Mouse (Mus musculus) adrenal gland, adult (tissue): ENCODE measurements at regions not wholly inside any gene's neighbourhood (a gene's known extent, or its start where the extent isn't known, plus 50 kb on each side); places are given as distances from the start of the nearest gene placed in this dataset.

ENCODE experiments used
- DNase-seq, 2 experiments: peaks; one replicate each; pipeline ENCODE4 v3.0.0; 2022 to 2023; ENCODE audit warnings: low spot score in 1 of 2; ENCODE audit not compliant: inconsistent age in 2 of 2

DNA sequence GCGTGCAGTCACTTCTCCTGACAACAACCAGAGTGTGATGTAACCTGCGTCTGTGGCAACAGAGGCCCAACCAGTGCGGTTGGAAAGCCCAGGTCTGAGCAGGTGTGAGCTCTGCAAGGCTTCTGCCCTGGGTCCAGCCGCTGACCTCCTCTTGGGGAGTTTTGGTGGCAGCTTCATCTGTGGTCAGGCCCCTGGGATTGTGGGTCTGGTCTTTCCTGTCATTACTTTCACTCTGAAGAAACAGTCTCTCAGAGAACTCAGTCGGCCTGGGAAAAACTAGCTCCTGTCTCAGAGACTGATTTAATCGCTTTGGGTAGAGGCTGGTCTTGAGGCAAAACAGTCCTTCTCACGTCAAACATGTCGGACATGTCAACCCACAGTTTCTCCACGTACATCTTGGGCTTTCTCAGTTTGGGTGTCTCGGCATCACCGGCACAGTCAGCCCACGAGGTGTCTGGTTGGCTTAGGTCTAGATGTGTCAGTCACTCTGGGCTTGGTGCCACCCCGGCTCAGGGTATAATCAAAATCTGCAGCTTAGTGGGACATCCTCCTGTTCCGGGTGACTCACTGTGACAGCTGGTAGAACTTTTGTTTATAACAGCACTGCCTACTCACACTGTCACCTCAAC is 195.0 kb upstream of the Cxcr4 start:
- DNase-seq, result no peak

DNA sequence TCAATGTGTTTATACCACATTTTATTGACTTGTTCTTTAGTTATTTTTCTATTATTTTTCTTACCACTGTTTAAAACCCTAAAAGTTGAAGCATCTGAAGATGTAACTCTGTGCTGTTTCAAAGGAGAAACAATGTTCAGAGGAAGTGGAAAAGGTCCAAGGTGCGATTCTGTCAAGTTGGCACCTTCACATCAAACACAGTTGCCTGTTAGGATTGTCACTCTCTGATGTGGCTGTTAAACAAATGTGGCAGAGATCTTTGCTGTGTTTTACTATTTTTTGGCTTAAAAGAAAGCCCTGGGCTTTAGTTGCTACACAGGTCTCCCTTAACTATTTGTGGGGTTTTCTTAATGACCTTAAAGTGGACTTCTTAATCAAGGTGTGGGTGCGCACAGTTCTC is 190.2 kb upstream of the Cxcr4 start:
- DNase-seq, result no peak

DNA sequence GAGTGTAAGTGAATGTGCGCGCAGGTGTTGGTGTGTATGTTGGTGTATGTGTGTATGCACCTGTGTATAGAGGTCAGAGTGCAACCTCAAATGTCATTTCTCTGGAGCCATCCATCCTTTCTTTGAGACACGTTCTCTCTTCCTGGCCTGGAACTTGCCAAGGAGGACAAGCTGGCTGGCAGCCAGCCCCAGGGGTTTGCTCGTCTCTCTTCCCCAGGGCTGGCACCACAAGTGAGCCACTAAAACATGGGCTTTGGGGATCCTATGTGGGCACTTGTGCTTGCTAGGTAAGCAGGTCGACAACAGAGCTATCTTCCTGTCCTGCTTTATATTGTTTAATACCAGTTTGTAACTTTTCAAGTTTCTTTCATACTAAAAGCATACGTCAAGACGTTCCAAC is 189.8 kb upstream of the Cxcr4 start:
- no peak for DNase-seq

DNA sequence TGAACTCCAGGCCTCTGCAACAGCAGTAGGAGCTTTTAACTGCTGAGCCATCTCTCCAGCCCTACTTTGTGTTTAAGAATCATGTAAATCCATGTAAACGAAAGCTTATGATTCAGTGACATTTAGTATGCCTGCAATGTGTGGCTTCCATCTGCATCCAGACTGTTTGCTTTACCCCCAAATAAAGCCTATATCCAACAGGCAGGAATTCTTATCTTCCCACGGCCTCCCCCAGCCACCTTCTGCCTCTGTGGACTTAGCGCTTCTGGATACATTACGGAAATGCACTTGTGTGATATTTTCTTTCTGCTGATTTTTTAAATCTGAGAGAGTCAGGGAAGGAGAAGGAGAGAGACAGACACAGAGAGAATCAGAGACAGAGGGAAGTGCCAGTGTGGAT is 189.2 kb upstream of the Cxcr4 start:
- no peak for DNase-seq

DNA sequence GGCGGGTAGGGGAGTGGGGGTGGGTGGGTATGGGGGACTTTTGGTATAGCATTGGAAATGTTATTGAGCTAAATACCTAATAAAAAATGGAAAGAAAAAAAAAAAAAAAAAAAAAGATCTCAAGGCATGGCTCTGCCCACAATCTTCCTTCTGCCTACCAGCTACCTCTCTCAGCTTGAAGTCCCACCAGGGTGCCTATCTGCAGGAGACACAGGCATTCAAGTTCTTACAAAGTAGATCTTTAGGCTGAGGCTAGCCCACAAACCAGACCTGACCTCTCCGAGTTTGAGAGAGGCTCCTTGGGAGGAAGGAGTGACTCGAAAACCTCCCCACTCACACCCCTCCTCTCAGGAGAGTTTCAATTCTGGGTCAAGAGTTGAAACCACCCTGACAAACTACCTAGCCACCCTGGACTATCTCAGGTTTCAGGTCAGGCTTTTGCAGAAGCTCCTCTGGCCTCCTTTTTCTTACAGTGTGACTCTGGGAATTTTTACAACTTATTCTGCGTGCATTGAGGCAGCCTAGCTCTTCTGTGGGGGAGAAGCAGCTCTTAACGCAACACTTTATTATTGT is 187.6 kb upstream of the Cxcr4 start:
- no peak for DNase-seq

DNA sequence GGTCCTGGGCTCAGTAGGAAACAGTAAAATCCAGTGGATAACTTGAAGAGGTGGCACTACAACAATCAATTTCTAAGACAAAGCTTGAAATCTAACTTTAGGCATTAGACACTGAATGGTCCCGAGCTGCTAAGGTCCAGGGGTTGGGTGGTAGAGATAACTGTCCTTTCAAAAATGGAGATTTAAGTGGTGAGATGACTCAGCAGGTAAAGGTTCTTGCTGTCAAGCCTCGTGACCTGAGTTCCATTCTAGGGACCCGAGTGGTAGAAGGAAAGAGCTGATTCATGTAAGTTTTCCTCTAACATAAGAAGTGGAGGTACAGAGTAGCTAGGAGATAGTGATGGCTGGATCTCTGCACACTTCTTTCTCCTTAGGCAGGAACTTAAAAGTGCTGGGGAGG is 180.3 kb upstream of the Cxcr4 start:
- DNase-seq, result no peak

DNA sequence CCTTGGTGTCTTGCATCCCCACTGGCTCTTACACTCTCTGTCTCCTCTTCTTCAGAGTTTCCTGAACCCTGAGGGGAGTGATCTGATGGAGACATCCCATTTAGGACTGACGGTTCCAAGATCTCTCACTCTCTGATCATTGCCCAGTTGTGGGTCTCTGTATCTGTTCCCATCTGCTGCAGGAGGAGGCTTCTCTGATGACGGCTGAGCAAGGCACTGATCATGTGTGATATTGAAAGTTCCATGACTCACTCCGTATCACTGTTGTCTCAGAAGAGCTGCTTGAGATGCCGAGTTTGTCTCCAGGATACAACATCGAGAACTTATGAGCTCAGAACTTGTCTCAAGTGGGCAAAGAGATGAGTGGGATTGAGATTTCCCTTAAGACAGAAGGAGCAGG is 178.7 kb upstream of the Cxcr4 start:
- DNase-seq, result no peak

DNA sequence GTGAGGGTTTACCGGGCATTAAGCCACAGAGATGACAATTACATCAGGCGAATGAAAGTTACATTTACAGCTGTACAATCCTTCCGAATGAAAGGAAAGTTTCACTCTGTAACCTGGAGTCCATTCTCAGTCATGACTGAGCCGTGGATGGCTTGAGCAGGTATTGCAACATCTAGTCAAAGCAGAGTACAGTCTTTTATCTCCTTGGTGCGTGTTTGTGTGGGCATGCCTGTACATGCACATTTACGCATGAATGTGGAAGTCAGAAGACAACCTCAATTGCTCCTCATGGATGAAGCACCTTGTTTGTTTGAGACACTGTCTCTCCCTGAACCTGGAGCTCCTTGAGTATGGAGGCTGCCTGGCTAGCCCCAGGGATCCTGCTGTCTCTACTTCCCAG is 175.9 kb upstream of the Cxcr4 start:
- no peak for DNase-seq

DNA sequence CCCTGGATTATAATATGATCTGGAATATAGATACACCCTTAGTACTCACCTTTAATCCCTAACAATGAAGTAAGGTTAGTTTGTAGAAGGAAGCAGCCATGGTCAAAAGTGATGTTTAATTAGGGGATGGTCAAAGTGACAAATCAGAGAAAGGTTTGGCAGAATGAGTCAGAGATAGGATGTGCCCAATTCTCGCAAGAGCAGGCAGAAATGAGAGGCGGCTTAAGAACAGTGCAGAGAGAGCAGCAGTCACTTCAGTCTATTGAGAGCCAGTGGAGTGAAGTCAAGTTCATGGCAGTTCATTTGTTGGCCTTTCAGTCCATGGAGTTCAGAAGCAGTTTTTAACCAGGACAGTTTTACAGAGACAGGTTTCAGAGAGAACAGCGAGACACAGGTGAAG is 175.3 kb upstream of the Cxcr4 start:
- no peak for DNase-seq

DNA sequence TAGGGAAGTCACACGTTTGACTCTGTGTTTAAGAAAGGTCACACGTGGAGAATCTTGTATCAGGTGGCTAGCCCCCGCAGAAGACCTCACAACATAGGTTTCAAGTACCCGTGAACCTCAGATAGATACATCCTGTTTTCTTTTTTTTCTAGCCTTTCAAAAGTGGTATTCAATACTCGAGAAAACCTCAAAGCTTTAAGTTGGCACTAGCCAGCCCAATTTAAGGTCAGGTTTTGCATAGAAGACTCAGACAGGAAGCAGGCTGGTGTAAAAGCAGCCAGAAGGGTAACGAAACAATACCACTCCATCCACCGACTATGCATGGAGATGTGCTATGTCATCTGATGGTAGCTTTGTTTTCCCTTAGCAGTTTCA is 174.8 kb upstream of the Cxcr4 start:
- no peak for DNase-seq

DNA sequence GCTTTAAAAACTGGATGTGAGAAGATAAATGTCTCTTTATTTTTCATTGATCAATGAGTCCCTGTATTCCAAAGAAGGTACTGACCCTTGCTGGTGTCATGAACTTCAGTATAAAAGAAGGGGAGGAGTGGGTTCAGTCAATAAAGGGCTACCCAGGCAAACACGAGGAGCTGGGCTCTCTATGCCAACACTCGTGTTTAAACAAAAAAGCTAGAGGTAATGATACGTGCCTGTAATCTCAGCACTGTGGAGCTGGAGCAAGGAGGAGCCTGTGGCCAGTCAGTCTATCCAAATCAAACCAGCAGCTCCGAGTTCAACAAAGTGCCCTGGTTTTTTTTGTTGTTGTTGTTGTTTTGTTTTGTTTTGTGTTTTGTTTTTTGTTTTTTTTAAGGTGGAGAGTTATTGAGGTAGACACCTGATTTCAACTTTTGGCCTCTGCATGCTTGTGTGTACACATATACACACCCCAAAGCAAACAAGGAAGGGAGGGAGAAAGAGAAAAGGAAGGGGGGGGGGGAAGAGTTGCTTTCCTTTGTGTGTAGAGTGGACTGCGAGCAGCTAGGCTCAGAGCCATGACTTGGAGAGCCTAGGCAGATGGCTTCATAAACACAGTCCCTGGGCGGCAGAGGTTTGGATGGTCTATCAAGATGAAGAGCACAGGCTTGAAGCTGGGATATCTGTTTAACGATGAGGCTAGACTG is 174.2 kb upstream of the Cxcr4 start:
- DNase-seq, result no peak

DNA sequence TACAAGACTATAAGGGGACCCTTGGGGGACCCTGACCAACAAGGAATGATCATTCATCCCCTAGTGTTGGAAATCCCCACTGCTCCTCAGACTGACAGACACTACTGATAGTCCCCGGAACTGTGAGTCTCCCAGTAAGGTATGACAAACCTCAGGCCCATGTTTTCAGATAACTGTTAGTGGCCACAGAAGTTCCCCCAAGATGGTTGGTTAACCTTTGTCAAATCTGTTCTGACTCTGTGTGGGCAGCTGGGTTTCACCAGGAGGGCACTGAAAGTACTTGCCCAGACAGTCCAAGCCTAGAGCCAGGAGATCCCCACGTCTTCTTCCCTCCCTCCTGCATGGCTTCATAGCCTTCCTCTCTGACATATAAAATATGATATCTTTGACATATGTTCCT is 173.5 kb upstream of the Cxcr4 start:
- no peak for DNase-seq

DNA sequence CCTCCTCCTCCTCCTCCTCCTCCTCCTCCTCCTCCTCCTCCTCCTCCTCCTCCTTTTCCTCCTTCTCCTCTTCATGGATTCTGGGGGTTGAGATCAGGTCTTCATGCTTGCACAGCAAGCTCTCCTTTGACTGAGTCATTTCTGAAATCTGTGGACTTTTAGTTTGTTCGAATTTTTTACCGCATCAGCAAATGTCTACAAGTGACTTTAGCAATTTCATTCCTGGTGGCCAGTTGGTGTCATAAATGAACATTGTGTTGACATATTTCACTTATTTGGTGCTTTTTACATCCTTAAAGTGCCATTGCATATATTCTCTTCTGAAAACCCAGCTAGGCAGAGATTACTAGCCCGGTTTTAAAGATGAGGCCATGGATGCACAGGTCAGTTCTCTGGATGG is 173.0 kb upstream of the Cxcr4 start:
- no peak for DNase-seq

DNA sequence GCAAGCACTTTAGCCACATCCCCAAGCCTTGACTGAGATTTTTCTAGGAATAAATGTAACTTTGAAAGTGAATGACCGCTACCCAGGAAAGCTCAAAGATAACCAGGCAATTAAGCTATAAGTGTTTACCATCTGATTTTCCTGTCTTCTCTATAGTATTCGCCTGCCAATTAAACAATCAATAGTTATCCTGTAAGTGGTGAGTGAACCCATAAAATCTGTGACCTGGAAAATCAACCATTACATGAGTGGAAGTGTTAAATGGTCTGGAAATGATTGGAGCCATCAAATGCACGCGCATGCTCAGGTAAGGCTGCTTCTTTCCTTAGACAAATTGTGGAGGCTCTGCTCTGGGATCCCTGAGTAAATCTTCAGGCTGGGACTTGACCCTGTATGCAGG is 170.8 kb upstream of the Cxcr4 start:
- no peak for DNase-seq

DNA sequence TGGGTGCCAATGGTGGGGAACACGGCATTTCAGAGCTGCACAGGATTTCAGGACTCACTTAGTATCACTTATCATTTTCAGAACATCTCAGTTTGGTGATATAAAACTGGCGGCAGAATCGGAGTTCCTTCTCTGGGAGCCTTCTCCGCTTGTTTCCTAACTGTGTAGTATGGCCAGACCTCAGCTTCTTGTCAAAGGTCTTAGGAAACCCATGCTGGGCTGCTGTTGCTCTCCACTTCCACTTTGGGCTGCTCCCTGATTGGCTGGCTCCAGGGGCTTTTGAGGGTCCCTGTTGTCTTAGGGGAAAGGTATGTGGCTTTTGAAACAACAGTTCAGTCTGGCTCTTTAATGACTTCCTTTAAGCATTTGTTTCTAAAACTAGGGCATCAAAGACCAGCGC is 170.0 kb upstream of the Cxcr4 start:
- no peak for DNase-seq

DNA sequence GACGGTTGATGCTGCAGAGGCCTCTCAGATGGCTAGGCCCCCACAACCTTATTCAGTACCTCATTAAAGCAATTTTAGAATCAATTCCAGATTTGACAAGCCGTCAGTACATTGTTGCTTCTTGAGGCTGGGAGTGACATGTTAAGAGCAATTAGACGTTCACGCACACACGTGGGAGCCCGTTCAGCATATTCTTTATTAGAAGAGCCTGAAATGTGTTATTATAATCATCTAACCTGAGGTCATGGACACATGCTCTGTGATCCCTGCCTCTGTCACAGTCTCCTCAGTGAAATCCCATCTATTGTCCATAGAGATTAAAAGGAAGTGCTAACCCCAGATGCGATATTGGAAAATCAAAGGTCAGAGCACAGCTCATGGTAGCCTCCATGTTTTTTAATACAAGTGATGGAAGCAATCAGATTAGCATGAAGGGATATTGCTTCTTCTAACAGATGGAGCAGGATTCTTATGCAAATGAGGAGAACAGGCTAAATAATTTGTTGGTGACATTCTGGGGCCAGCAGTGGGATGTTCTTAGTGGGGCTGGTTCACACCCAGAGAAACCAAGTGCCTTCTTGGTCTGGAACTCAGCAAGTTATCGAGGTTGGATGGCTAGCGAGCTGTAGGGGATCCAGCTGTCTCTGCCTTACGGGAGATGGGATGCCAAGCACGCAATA is 166.8 kb upstream of the Cxcr4 start:
- no peak for DNase-seq

DNA sequence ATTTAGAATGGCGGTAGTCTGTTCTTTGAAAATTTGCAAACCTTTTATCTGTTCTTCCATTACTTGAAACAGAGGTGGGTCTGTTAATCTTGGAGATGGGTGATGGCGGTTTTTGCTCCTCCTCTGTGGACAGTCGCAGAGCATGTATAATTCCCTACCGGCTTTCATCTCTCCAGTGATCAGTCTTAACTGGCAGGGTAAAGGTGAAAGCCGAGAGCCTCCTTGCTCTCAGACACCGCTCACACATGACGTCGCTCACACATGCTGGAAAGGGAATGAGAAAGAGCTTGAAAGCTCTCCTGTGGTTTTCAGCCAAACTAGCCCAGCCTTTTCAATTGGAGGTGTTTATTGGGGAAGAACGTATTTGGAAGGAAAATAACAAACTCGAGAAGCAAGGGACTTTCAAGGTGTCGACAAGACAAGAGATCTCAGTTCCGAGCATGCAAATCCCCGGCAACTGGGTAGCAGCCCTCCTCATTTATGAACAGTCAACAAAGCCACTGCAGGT is 166.3 kb upstream of the Cxcr4 start:
- DNase-seq, result no peak

DNA sequence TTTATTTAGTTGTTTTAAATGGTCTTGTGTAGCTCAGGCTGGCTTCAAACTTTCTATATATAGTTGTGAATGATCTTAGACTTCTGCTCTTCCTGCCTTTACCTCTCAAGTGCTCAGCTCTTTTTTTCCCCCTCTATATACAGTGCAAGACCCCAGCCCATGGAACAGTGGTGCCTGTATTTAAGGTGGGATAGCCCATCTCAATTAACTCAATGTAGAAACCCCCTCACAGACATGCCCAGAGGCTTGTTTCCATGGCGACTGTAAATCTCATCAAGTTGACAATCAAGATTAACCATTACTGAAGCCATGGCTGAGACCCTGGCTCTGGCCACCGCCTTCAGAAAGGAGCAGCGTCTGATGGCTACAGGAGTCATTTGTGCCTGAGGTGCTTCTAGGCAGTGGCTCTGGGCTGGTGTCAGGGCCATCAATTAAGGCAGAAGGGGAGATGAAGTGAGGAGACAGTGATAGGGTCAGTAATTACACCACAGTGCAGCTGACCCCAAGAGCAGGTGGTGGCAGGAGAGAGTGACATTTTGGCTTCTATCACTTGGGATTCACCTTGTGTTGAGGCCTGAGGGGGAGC is 161.4 kb upstream of the Cxcr4 start:
- DNase-seq, result no peak

DNA sequence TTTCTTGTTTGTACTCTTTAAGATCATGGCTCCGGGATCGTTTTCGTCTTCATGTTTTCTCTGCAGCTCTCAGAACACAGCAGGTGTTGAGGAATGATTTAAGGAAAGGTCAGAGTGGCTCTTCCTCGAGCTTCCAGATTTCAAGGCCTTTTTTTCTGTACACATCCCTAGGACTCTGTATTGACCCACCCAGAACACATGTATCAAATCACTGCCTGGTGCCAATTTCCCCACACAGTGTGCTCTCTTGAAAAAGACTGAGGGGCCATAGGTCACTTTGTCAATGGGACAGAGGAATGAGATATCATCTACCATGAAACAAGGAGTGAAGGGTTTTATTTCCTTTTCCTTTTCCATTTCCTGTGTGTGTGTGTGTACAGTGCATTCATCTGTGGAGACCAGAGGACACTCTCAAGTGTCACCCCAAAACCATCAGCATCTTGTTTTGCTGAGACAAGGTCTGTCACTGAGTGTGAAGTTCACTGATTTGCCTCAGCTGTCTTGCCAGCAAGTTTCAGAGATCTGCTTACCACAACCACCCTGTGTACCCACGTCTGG is 157.4 kb upstream of the Cxcr4 start:
- DNase-seq, result no peak

DNA sequence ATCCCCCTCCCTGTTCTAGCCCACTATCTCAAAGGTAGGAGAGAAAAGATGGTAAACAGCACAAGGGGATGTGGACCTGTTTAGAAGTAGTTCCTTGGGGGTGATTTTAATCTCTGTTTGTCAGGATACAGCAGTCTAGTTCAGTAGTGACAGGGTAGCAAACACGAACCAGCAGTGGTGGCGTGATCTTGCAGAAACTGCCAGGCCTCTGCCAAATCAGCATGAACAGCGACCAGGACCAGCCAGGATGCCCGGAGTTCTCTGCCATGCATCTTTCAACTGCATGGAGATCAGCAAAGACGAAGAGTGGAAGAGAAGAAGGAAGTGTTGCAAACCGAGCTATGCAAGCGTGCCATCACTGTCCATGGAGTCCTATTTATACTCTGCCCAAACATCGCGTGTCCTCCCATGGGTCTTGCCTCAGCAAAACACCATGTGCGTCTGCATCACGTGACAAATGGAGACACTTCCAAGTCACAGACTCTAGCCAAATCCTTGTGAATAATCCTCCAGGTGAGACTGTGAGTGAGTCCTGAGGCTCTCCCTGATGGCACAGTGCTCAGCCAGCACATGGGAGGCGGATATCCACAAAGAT is 155.2 kb upstream of the Cxcr4 start:
- DNase-seq, result no peak

DNA sequence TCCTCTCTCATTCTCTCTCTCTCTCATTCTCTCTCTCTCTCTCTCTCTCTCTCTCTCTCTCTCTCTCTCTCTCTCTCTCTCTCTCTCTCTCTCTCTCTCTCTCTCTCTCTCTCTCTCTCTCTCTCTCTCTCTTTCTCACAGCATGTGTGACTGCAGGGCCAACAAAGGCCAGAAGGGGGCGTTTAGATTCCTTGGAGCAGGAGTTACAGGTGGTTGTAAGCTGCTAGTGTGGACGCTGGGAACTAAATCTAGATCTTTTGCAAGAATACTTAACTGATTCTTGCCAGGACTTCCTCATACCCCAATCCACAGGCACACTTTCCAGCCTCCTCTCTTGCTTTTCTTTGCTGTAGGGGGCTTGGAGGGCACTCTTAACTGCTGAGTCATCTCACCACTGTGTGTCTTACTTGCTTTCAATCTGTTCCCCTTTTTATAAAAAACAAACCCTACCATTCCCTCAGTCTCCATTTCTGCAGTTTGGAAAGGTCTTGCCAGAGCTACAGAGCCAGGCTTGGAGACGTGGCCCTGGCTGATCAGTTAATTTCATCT is 154.4 kb upstream of the Cxcr4 start:
- DNase-seq, result no peak
